Mouse (Mus musculus): ENCODE measurements around the gene Gm4559.

DNA sequence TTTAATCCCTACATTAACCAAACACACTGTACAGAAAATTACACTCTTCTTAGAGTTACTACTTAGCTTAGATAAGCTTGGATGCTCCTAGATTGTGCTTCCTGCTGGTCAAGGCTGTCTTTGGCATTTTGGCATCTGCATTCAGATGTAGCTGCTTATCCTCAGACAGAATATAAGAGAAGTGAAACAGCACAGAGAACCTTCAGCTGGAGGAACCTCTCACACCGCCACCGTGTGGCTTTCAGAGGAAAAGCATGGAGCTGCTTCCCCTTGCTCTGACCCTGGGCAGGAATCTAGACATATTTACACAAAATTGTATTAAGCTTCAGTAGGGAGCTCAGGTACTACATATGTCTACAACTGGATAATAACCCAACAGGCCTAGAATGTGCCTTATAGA is 18.6 kb downstream of the Gm4559 start:
- TF ChIP-seq EP300 (IDR thresholded peaks at IDR 0.05; ENCODE audit: insufficient read depth, low read depth, low read length) (no peak), POLR2A (IDR thresholded peaks at IDR 0.05; ENCODE audit: insufficient read depth, low read length) (no peak)

All from ES-Bruce4 (cell line).